In genomic region chr14:72711130-72711529, GRCm38 (mm10) we compare ENCODE assay signal across 8 mouse cellular contexts. TPM values are rescaled to one million over a fixed set of nuclear protein-coding genes. Genes with fewer than 3 reads are reported as not detected.
DNase-seq lines count a peak whose midpoint lies in the region; ATAC-seq and TF ChIP-seq lines count a peak whose summit lies in the region.

No protein-coding gene starts in this region.

- H3K4me1 ChIP-seq in kidney, embryonic 16.5 days (ENCODE audit: insufficient read depth, low read length), result peaks cover 21% of the 10 kb centered on the region
- no peaks in the 10 kb centered on the region for H3K4me1 ChIP-seq in embryonic facial prominence, embryonic 12.5 days
- no peaks in the 10 kb centered on the region for H3K4me1 ChIP-seq in intestine, embryonic 15.5 days (replicated peaks)

- H3ac ChIP-seq in myocyte (ENCODE audit: control insufficient read depth, insufficient read length), result no peak overlapping the region

- 19% methylated on average over 4 of the region's 4 CpGs for WGBS in kidney, embryonic 16.5 days
- 21% methylated on average over 4 of the region's 4 CpGs for WGBS in embryonic facial prominence, embryonic 12.5 days
- 40% methylated on average over 4 of the region's 4 CpGs for WGBS in intestine, embryonic 15.5 days

- peak overlapping the region; percentile 95 for H3K4me3 ChIP-seq in kidney, embryonic 16.5 days (ENCODE audit: low read length)
- H3K4me3 ChIP-seq in embryonic facial prominence, embryonic 12.5 days, result peak overlapping the region; percentile 7; the same call in 1 of the 2 replicates
- no peak overlapping the region for H3K4me3 ChIP-seq in intestine, embryonic 15.5 days (replicated peaks)
- H3K4me3 ChIP-seq in myocyte, result peak overlapping the region; percentile 82

- H3K27me3 ChIP-seq in kidney, embryonic 16.5 days (ENCODE audit: insufficient read depth, low read length), result no peaks in the 10 kb centered on the region
- H3K27me3 ChIP-seq in embryonic facial prominence, embryonic 12.5 days, result no peaks in the 10 kb centered on the region
- H3K27me3 ChIP-seq in intestine, embryonic 15.5 days (replicated peaks), result no peaks in the 10 kb centered on the region; the same call in 1 of the 2 replicates
- H3K27me3 ChIP-seq in myocyte (ENCODE audit: control insufficient read depth, insufficient read depth, insufficient read length), result no peaks in the 10 kb centered on the region

- H3K27ac ChIP-seq in kidney, embryonic 16.5 days (ENCODE audit: low read length), result peak overlapping the region; percentile 16; the same call in 1 of the 2 replicates
- no peak overlapping the region for H3K27ac ChIP-seq in embryonic facial prominence, embryonic 12.5 days
- H3K27ac ChIP-seq in intestine, embryonic 15.5 days, result no peak overlapping the region

- no peaks in the 10 kb centered on the region for H3K9me3 ChIP-seq in kidney, embryonic 16.5 days (ENCODE audit: low read length)
- H3K9me3 ChIP-seq in embryonic facial prominence, embryonic 12.5 days, result no peaks in the 10 kb centered on the region
- H3K9me3 ChIP-seq in intestine, embryonic 15.5 days, result no peaks in the 10 kb centered on the region

- ATAC-seq in kidney, embryonic 16.5 days (ENCODE audit: low FRiP score, low TSS enrichment), result no peak
- no peak for ATAC-seq in embryonic facial prominence, embryonic 12.5 days (ENCODE audit: insufficient number of reproducible peaks, insufficient read depth, low FRiP score, low TSS enrichment)
- ATAC-seq in intestine, embryonic 15.5 days, result no peak

- peak overlapping the region; percentile 75 for H3K4me2 ChIP-seq in kidney, embryonic 16.5 days (replicated peaks; ENCODE audit: low read depth, low read length)
- H3K4me2 ChIP-seq in embryonic facial prominence, embryonic 12.5 days (replicated peaks), result peak overlapping the region; percentile 60
- H3K4me2 ChIP-seq in intestine, embryonic 15.5 days (replicated peaks), result peak overlapping the region; percentile 81
- H3K4me2 ChIP-seq in myocyte (ENCODE audit: low read depth), result peak overlapping the region; percentile 68

- H3K79me2 ChIP-seq in myocyte (ENCODE audit: control insufficient read depth, insufficient read depth), result peaks cover 31% of the 10 kb centered on the region

- no peak for TF ChIP-seq POLR2A in myocyte (IDR thresholded peaks at IDR 0.05; ENCODE audit: insufficient read length, low read depth)

- H3K9ac ChIP-seq in kidney, embryonic 16.5 days (replicated peaks; ENCODE audit: low read length), result no peak overlapping the region
- H3K9ac ChIP-seq in embryonic facial prominence, embryonic 12.5 days, result no peak overlapping the region
- H3K9ac ChIP-seq in intestine, embryonic 15.5 days, result no peak overlapping the region

- DNase-seq in kidney, postnatal 10 days, result no peak
- DNase-seq in gastrocnemius, adult 8-10 months (ENCODE audit: low spot score in 2 of 2), result no peak
- DNase-seq in adrenal gland, postnatal 4 days (ENCODE audit: low spot score in 2 of 2), result no peak
- DNase-seq in gastrocnemius, postnatal 10 days, result no peak

- H3K36me3 ChIP-seq in kidney, embryonic 16.5 days (ENCODE audit: insufficient read depth, low read length), result no peaks in the 10 kb centered on the region
- no peaks in the 10 kb centered on the region for H3K36me3 ChIP-seq in embryonic facial prominence, embryonic 12.5 days
- H3K36me3 ChIP-seq in intestine, embryonic 15.5 days, result no peaks in the 10 kb centered on the region
- no peaks in the 10 kb centered on the region for H3K36me3 ChIP-seq in myocyte (ENCODE audit: control insufficient read depth, insufficient read depth)

TF ChIP-seq in myocyte, 11 proteins besides CTCF, POLR2A, EP300 and RAD21:
- no peak for TF ChIP-seq TCF12 (IDR thresholded peaks at IDR 0.05; ENCODE audit: insufficient read depth, poor library complexity, severe bottlenecking)
- no peak for TF ChIP-seq MYOG (IDR thresholded peaks at IDR 0.05; ENCODE audit: control insufficient read depth in 1 of 3, insufficient read depth in 1 of 3, insufficient read length in 2 of 3, low read depth in 2 of 3)
- TF ChIP-seq MYOD1 (IDR thresholded peaks at IDR 0.05; ENCODE audit: control insufficient read depth in 1 of 3, insufficient read length in 2 of 3, low read depth in 2 of 3), result no peak
- TF ChIP-seq SRF (IDR thresholded peaks at IDR 0.05; ENCODE audit: control insufficient read depth, insufficient read length, low read depth), result no peak

RNA-seq across cellular contexts. Expression of gene Fndc3a, which starts 1.3 kb away (rescaled TPM):
- 47.6 and 51.3 TPM in 2 replicates for polyA plus RNA-seq in kidney, embryonic 16.5 days (2015; fragmentation: Nextera tagmentation; extraction: Ambion mirVana)
- polyA plus RNA-seq in embryonic facial prominence, embryonic 12.5 days (2016; fragmentation: Nextera tagmentation; extraction: Ambion mirVana), result 41.0 and 45.7 TPM in 2 replicates
- 44.5 and 53.3 TPM in 2 replicates for polyA plus RNA-seq in intestine, embryonic 15.5 days (2015; fragmentation: Nextera tagmentation; extraction: Ambion mirVana)
- 7.2 TPM for polyA plus RNA-seq in myocyte (2012; fragmentation: generic; extraction: Trizol)
- total RNA-seq in gastrocnemius, adult 8-10 months (2022), result 1 to 10 TPM; 3.8 to 5.7 (median 4.6) TPM
- total RNA-seq in adrenal gland, postnatal 4 days (2021), result 10 to 100 TPM; 55.7 to 61.7 TPM
- 10 to 100 TPM; 10.4 to 18.1 TPM for total RNA-seq in gastrocnemius, postnatal 10 days (2021)
